Mouse (Mus musculus) 3134 (cell line): ENCODE measurements around the gene Car9.
"Not testable (repeated sequence)": the region's sequence is repeated elsewhere in the genome, so short reads cannot be mapped to it uniquely, and the experiment has no call there.

Experiments
- DNase-seq: peaks from one replicate; pipeline ENCODE4 v3.0.0-alpha.2; 2011; ENCODE audit warnings: low spot score; ENCODE audit not compliant: insufficient read length; ENCODE audit errors: extremely low read depth

The Car9 gene

GRCm38 (mm10) chr4:43519956-43520355 lies 13.2 kb downstream of the Car9 start:
- peak; percentile 67 for DNase-seq

GRCm38 (mm10) chr4:43527880-43528279 lies 21.1 kb downstream of the Car9 start:
- DNase-seq: no peak

GRCm38 (mm10) chr4:43528487-43528886 lies 21.7 kb downstream of the Car9 start:
- DNase-seq: peak; percentile 30

- no peak for DNase-seq
These were observed 23.3 kb downstream of the Car9 start for GRCm38 (mm10) chr4:43530081-43530501.

- DNase-seq: no peak
These were observed 23.8 kb downstream of the Car9 start for GRCm38 (mm10) chr4:43530581-43530980.

GRCm38 (mm10) chr4:43533270-43533669 lies 26.5 kb downstream of the Car9 start:
- no peak for DNase-seq

- DNase-seq: no peak
These were observed 28.9 kb downstream of the Car9 start for GRCm38 (mm10) chr4:43535628-43536027.

GRCm38 (mm10) chr4:43536031-43536430 lies 29.3 kb downstream of the Car9 start:
- no peak for DNase-seq

- DNase-seq: no peak
These were observed 35.3 kb downstream of the Car9 start for GRCm38 (mm10) chr4:43542044-43542443.

GRCm38 (mm10) chr4:43546375-43547047 lies 39.7 kb downstream of the Car9 start:
- DNase-seq: no peak

GRCm38 (mm10) chr4:43547160-43547559 lies 40.4 kb downstream of the Car9 start:
- DNase-seq: no peak

GRCm38 (mm10) chr4:43549055-43549454 lies 42.3 kb downstream of the Car9 start:
- no peak for DNase-seq

- not testable (repeated sequence) for DNase-seq
These were observed 45.1 kb downstream of the Car9 start for GRCm38 (mm10) chr4:43551854-43552253.

- DNase-seq: no peak
These were observed 45.7 kb downstream of the Car9 start for GRCm38 (mm10) chr4:43552437-43552836.

GRCm38 (mm10) chr4:43553891-43554290 lies 47.1 kb downstream of the Car9 start:
- no peak for DNase-seq

- no peak for DNase-seq
These were observed 49.2 kb downstream of the Car9 start for GRCm38 (mm10) chr4:43555926-43556325.

- no peak for DNase-seq
These were observed 51.4 kb downstream of the Car9 start for GRCm38 (mm10) chr4:43558028-43558630.

- peak; percentile 78 for DNase-seq
These were observed 52.0 kb downstream of the Car9 start for GRCm38 (mm10) chr4:43558631-43559356.

GRCm38 (mm10) chr4:43559519-43560242 lies 52.9 kb downstream of the Car9 start:
- no peak for DNase-seq

GRCm38 (mm10) chr4:43560243-43560611 lies 53.5 kb downstream of the Car9 start:
- DNase-seq: peak; percentile 84

GRCm38 (mm10) chr4:43560976-43561375 lies 54.2 kb downstream of the Car9 start:
- DNase-seq: no peak
